Mouse (Mus musculus) c-Kit-positive CD71-positive TER-119-negative erythroid progenitor cells, embryonic 14.5 days (primary cell): ENCODE data around the gene Med27.
A peak's percentile ranks its signal among the peaks of the same experiment; 100 is the strongest.
"Not testable (repeated sequence)": the region's sequence is repeated elsewhere in the genome, so short reads cannot be mapped to it uniquely, and the experiment has no call there.

ENCODE experiments used
- DNase-seq: peaks from one replicate; pipeline ENCODE4 v3.0.0-alpha.2; 2013; ENCODE audit warnings: low read depth

The Med27 gene

GRCm38 (mm10) chr2:29521486-29521885, 174.9 kb downstream of the Med27 start:
- DNase-seq: no peak

- no peak for DNase-seq
Observed at GRCm38 (mm10) chr2:29523918-29524811, 177.5 kb downstream of the Med27 start.

GRCm38 (mm10) chr2:29525273-29525805, 178.7 kb downstream of the Med27 start:
- DNase-seq: no peak

- no peak for DNase-seq
Observed at GRCm38 (mm10) chr2:29526266-29526665, 179.6 kb downstream of the Med27 start.

- not testable (repeated sequence) for DNase-seq
Observed at GRCm38 (mm10) chr2:29527480-29527879, 180.9 kb downstream of the Med27 start.

GRCm38 (mm10) chr2:29528811-29529210, 182.2 kb downstream of the Med27 start:
- no peak for DNase-seq

- not testable (repeated sequence) for DNase-seq
Observed at GRCm38 (mm10) chr2:29529788-29530187, 183.2 kb downstream of the Med27 start.

- no peak for DNase-seq
Observed at GRCm38 (mm10) chr2:29532173-29532572, 185.6 kb downstream of the Med27 start.

GRCm38 (mm10) chr2:29532921-29533320, 186.3 kb downstream of the Med27 start:
- DNase-seq: no peak

GRCm38 (mm10) chr2:29535566-29536244, 189.1 kb downstream of the Med27 start:
- DNase-seq: no peak

- no peak for DNase-seq
Observed at GRCm38 (mm10) chr2:29536481-29536880, 189.9 kb downstream of the Med27 start.

- DNase-seq: no peak
Observed at GRCm38 (mm10) chr2:29537334-29537733, 190.7 kb downstream of the Med27 start.

GRCm38 (mm10) chr2:29542039-29542438, 195.4 kb downstream of the Med27 start:
- DNase-seq: no peak

GRCm38 (mm10) chr2:29546571-29546970, 200.0 kb downstream of the Med27 start:
- no peak for DNase-seq

GRCm38 (mm10) chr2:29551816-29552585, 205.4 kb downstream of the Med27 start:
- DNase-seq: no peak

- peak; percentile 15 for DNase-seq
Observed at GRCm38 (mm10) chr2:29553945-29554634, 207.5 kb downstream of the Med27 start.

GRCm38 (mm10) chr2:29558561-29558960, 211.9 kb downstream of the Med27 start:
- no peak for DNase-seq

- no peak for DNase-seq
Observed at GRCm38 (mm10) chr2:29559955-29560354, 213.3 kb downstream of the Med27 start.

GRCm38 (mm10) chr2:29561468-29561867, 214.8 kb downstream of the Med27 start:
- no peak for DNase-seq

GRCm38 (mm10) chr2:29563986-29564385, 217.4 kb downstream of the Med27 start:
- no peak for DNase-seq
